Mouse (Mus musculus) left cerebral cortex, postnatal 10 days (tissue): Measurements from ENCODE around the gene Tgif1. TPM values are rescaled to one million over a fixed set of nuclear protein-coding genes. Genes with fewer than 3 reads are reported as not detected.
"Not testable (repeated sequence)": the region's sequence is repeated elsewhere in the genome, so short reads cannot be mapped to it uniquely, and the experiment has no call there.

Source experiments
- DNase-seq, 2 experiments: peaks; one replicate each; pipeline ENCODE4 v3.0.0; 2021 to 2022; ENCODE audit warnings: low spot score in 2 of 2, mixed read lengths in 1 of 2; ENCODE audit errors: extremely low spot score in 1 of 2
- intact Hi-C: fragments of 180-260 bp; cut with DNase I; formaldehyde crosslinking; loops from one replicate; pipeline ENCODE4 v1.15.1; 2025
- total RNA-seq, 2 experiments: library from RNA; stranded (reverse); gene quantifications; 2 replicates each; pipeline ENCODE4 v1.2.3; 2021

Tgif1 gene
- total RNA-seq, 2 experiments from 2014 or later = 2.2 to 2.6 TPM

DNA sequence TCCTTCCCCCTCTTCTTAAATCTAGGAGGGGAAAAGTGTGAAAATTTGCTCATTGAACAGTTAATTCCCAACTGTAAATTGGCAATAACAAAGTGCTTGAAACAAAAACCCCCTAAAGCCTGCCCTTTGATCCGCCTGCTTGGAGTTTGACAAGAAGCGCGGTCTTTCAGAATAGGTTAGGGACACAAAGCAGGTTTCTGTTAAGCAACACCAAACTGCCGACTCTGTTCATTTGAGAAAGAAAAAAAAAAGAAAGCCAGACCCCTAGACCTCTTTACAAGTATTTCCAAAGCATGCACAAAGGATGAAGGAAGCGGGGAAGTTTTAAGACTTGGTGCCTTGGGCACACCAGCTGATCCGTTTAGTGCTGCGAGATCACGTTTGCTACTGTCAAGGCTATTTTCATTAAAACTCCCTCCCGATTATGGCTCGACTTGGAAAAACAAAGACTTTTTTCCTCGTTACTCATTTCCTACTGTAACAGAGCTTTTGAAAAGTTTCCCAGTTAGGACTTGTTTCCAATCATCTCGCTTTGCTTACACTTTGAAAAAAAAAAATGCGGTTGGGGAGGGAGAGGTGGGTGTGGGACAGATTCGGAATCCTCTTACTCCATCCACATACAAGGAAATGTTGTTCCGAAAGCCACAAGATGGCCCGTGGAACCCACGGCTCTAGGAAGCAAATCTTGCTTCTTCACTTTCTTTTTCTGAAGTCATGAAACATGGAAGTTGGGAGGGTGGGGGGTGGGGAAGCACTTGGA, 5.4 kb downstream of the Tgif1 start:
- DNase-seq = no peak
- intact Hi-C loops = no loop called here

DNA sequence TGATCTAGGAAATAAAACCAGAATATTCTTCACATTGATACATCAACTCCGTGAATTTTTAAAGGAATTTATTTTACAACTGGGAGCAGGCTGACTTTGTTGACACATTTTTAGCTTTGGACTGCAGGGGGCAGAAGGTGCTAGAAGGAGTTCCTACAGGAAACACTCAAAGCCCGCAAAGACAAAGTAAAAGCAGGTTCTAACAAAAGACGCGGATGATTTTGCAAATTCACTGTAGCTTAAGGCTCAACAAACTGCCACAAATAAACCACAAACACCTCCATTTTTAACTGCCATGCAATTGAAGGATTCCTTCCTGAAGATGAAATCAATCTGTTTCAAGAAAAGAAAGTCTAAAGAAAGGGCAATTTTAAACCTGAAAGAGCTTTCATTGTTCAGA, 6.3 kb downstream of the Tgif1 start:
- DNase-seq = peak in 1 of 2 experiments; percentile 49
- intact Hi-C loops = no loop called here

DNA sequence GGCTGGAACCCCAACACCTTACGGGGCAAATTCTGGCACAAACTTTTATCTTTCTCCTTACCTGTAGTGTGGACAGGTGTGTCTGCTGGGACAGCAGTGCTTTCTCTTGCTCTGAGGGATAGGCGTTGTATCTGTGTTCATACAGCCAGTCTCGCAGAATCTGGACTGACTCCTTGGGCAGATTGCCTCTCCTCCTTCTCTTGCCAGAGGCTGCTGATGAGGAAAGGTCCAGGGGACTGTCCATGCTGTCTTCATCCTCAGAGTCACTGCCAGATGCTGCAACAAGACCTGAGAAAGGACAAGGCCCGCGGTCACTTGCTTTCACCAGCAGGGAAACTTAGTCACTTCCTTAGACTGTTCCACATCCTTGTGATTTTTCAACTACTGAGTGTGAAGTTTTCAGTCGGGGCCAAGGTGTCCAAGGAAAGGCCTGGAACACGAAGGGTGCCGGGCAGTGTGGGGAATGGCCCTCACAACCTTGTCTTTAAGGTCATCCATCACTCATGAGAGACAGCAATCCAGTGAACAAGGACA, 7.2 kb downstream of the Tgif1 start:
- no peak for DNase-seq
- intact Hi-C loops = no loop called here

DNA sequence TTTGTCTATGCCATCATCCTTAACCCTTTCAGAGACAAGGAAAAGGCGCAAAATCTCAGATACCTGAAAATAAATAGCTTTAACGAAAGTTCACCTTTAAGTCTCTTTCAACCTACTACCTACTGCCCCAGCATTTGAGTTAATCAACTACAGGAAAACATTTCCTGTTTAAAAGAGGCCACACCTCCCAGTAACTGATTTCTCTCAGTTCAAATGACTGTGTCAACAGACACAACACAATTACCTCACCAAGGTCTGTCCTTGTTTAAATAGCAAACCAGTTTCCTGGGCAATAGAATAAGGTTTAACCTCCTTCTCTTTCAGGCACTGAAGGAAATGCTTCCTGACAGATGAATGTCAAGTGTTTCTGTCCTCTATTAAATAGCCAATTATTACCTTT, 7.8 kb downstream of the Tgif1 start:
- intact Hi-C loops = no loop called here
- DNase-seq = no peak

DNA sequence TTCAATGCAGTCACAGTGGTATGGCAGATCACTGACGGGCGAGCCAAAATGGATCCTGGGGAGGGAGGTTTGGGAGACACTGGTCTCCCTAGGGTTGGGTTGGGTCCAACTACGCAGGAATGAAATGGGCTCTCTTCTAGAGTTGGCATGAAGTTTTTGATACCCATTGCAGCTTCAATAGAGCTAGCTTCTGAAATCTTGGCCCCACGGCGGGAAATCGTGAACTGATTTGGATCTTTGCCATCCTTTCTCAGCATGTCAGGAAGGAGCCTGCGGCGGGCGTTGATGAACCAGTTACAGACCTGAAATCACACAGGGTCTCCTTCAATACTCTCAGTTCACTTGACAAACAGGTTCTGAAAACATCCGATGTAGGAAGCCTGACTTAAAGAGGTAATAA, 8.4 kb downstream of the Tgif1 start:
- intact Hi-C loops = no loop called here
- DNase-seq = peak in 1 of 2 experiments; percentile 40

DNA sequence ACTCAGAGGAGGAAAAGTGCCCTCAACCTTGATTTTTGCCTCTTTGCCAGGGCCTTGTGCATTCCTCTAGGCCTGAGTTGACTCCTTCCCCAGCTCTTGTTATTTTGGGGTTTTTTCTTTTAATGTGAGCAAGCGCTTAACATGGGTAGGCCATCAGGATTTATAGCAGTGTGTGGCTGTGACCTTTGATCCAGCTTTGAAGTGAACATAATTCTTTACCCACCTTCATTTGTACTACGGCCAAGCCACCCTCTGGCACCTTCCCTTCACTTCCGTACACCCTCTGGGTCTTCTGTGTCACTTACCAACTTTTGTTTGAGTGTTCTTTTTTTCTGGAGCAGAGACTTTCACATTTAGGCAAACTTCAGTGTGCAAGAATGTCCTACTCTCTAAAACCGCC, 10.1 kb downstream of the Tgif1 start:
- no peak for DNase-seq
- intact Hi-C loops = no loop called here

DNA sequence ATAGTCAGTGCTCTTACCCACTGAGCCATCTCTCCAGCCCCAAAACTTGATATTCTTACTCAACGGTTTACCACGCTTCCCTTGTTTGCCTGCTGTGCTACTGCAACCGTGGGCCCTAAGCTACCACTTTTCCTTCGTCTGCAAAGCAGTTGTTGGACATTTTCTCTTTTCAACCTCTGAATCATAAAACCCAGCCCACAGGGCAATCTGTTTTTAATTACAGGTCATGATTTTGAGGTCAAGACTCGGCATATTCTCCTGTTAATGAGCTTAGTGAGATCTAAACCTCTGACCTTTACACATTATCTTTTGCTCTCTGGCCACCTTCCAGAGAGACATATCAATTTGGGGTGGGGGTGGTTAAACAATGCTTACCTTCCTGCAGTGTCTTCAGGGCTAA, 14.8 kb downstream of the Tgif1 start:
- intact Hi-C loops = no loop called here
- no peak for DNase-seq

DNA sequence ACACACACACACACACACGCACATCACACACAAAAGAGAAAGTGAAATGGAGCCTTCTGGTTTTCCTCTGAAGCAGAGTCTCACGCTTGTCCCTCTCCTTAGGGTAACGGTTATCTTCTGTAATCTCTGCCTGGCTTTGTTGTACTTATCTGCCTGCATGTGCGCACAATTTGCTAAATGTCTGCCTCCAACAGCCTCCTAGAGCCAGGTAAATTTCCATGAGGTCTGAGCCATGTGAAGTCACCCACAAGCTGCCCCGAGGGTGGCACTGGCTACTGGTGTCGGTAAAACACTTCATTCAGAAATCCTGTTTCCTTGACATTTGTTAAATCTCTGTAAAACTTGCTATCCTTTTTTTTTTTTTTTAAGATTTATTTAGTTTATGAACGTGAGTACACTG, 15.3 kb downstream of the Tgif1 start:
- DNase-seq = no peak
- intact Hi-C loops = no loop called here

DNA sequence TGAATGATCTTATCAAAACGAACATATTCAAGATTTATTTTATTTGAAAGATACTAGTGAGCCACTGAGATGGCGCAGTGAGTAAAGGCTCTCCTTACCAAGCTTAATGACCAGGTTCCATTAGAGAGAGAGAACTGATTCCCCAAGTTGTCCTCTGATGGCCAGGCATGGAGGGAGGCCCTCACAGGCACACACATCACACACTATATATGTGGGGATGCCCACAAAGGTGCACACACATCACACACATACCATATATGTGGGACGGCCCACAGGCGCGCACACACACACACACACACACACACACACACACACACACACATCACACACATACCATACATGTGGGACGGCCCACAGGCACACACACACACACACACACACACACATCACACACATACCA, 15.9 kb downstream of the Tgif1 start:
- intact Hi-C loops, DNase-seq: not testable (repeated sequence)

DNA sequence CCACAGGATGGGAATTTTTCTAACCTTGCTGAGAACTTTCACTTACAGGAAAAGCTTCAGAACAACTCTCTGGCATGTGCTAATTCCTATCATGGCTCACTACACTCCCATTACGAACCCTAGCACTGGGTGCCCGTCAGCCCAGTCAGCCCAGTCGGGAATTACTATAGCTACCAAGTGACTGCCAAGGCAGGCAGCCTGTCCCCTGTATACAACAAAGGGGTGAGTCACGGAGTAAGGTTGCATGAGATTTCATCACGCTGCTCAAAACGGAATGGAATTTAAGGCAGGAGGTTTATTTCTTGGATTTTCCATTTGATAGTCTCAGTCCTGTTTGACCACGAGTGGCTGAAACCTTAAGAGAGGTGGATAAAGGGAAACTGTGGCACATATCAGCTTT, 16.5 kb downstream of the Tgif1 start:
- no peak for DNase-seq
- intact Hi-C loops = no loop called here

DNA sequence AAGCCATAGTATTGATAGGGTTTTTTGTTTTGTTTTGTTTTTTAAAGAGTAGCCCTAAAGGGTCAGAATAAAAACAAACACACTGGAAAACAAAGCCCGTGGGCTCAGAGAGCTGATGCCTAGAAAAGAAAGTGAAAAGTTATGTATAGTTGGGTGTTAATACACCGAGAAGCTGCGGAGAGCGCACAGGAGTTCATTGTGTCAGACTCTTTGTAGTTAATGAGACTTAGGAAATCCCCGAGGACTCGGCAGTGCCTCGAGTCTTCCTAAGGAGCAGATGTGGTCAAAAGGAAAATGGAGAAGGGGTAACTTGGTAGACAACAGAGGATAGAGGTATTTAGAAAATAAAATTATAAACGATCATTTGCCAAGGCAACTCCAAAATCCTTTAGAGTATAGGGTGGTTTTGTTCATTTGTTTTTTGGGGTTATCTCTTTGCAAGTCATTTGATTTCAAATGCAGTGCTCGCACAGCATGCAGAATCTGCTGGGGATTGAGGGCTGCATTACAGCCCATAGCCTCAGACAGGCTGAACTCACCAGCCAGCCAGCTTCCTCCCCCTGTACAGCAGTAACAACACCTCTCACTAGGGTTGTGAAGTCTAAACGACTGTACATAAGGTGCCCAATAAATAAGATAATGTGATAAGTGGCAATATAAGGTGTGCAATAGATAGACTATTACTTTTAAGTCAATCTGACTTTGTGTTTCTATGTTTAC, 18.1 kb downstream of the Tgif1 start:
- DNase-seq = no peak

DNA sequence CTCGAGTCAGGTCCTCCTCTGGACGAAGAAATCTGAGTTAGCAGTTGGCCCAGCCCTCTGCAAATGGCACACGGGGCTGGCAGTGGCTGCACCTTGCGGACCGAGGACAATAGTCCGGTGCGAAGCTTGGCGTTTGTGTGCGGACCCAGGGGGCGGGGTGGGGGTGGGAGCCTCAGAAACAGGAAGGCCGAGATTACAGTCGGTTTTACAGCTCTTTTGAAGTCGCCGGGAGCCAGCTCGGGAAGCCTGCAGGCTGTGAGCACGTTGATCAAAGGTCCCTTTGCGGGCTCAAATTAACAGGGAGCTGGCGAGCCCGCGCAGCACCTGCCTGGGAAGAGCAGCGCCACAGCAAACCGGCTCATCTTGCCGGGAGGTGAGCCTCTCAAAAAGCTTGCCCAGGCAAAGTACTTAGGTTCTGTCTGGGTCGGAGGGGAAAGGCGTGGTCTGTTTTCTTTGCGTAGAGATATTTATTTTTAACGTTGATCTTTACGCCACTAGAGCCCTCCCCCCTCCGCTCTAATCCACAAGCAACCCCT, 18.8 kb downstream of the Tgif1 start:
- intact Hi-C loops = no loop called here
- DNase-seq = peak in 1 of 2 experiments; percentile 63

More for the DNA sequence above, 18.1 kb downstream of the Tgif1 start:
- intact Hi-C loops = no loop called here

DNA sequence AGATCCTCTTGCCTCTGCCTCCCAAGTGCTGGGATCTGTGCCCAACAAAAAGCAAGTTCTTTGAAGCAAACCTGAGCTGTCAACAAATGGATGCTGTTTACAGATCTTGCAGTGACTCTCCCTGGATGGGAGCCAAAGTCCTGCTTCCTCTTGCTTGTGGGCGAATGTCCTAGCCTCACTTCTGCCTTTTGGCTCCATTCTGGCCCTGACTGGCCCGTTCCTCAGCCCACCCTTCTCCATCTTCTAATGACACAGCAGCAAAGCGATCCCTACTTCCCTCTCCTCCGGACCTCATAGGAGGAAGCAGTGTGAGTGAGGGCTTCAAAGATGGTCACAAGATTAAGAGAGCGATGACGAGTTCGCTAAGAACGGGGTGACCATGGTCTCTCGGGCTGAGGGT, 20.8 kb downstream of the Tgif1 start:
- DNase-seq = peak; percentile 67 to 80
- intact Hi-C loops = no loop called here

DNA sequence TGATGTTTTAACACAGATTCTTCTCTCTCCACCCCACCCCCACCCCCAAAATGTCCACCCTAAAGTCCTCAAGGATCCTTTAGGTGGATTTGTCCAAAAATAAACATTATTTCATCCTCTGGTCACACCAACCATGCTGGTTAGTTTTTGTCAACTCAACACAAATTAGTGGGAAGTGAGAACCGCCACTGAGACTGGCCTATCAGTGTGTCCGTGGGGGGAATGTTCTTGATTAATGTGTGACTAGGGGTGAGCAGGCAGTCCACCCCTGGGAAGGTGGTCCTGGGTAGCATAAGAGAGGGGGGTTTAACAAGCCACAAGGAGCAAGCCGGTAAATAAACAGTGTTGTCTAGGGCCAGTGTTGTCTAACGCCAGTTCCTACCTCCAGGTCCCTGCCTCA, 21.8 kb downstream of the Tgif1 start:
- intact Hi-C loops = no loop called here
- no peak for DNase-seq

DNA sequence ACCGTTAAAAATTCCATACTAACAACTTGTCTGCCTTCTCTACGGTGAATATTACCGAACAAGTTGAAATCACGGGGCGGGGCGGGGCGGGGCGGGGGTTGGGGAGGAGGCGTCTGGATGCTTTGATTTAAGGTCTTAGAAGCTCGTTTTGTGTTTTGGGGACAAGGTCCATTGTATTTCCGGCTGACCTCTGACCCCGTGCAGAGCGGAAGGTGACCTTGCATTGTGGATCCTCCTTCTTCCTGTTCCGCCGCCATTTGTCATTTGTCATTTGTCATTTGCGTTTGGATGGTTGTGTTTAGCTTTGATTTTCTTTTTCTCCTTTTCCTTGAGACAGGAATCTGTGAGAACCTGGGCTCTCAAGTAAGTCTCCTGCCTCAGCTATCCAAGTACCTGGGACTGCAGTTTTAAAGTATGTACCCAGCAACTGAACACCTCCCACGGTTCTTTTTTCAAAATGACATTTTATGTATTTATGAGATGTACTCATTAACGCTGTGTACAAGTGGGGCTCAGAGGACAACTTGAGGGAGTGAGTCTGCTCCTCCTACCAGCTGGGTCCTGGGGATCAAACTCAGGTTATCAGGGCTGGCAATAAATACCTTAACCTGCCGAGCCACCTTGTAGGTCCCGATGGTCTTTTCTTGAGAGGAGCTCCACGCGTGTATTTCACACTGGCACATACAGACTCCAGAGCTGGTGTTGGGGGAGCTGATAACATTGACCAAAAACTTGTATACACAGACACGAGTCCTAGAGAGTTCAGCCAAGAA, 23.2 kb downstream of the Tgif1 start:
- intact Hi-C loops = no loop called here
- DNase-seq = no peak

DNA sequence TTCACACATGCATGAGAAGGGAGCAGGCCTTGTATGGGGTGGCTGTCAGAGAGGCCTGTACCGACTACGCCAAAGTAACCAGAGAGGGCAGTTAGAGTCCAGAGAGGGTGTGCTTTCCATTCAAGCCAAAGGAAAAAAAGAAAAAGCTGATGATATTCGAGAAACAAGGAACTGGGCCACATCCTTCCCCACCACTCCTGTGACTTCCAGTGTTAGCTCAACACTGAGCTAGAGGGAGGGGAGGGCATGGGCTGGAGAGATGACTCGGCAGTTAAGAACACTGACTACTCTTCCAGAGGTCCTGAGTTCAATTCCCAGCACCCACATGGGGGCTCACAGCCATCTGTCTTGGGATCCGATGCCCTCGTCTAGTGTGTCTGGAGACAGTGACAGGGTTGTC, 24.1 kb downstream of the Tgif1 start:
- intact Hi-C loops = no loop called here
- DNase-seq = no peak

DNA sequence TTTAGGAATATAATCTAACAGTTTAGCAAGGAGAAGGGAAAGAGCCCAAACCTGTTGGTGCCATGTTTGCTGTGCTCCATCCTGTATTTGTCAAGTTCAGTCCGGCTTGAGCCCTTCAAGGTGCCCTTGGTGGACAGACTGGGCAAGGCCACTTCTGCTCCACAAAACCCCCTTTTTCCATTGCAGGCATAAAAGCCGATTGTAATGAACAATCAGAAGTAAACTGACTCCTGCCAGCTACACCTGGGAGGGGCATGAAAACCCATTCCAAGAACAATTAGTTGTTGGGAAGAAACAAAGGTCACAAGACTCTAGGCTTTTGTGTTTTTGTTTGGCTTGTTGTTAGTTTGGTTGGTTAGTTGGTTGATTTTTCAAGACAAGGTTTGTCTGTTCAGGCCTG, 24.8 kb downstream of the Tgif1 start:
- DNase-seq = no peak
- intact Hi-C loops = no loop called here

DNA sequence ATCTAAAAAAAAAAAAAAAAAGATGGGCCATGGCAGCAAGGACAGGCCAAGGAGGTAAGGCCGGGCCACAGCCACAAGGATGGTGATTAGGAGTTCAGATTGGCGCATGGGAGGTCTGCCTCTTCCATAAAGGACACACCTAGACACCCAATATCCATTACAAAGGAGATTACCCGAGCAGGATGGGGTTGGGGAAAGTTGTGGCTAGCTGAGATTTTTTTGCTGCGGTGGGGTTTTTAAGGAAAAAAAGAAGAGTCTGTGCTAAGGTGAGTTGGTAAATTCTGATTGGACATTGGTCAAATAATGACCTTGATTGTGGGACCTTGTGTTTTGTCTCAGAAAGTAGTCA, 25.2 kb downstream of the Tgif1 start:
- intact Hi-C loops = no loop called here
- no peak for DNase-seq

DNA sequence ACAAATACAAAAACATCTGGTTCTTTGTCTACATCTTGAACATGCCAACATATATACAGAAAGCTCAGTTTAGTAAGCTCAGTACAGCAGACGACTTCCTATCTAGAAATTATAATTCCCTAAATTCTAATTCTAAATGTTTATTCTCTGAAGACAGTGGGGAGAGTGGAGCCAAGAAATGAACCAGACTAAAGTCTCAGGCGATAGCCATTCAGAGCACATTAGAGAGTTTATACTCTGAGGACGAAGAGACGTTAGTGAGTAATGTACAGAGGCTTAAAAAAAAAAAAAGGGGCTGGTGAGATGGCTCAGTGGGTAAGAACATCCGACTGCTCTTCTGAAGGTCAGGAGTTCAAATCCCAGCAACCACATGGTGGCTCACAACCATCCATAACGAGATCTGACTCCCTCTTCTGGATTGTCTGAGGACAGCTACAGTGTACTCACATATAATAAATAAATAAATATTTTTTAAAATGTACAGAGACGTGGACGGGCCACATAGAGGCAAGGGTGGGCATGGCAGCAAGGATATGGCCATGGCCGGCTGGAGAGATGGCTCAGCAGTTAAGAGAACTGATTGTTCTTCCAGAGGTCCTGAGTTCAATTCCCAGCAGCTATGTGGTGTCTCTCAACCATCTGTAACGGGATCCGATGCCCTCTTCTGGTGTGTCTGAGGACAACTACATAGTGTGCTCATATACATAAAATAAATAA, 25.7 kb downstream of the Tgif1 start:
- intact Hi-C loops, DNase-seq: not testable (repeated sequence)
